Mouse (Mus musculus) CH12.LX (cell line): ENCODE results near the gene Haao. TPM values are rescaled to one million over a fixed set of nuclear protein-coding genes. Genes with fewer than 3 reads are reported as not detected.

Experiments
- DNase-seq: peaks from one replicate; pipeline ENCODE4 v3.0.0-alpha.2; 2013; ENCODE audit errors: extremely low read depth
- H3K27ac ChIP-seq: 2 replicates; pipeline ENCODE4 v1.5.1; 2012; ENCODE audit warnings: low read depth, mild to moderate bottlenecking, control low read depth, moderate library complexity; ENCODE audit not compliant: insufficient read depth
- H3K27me3 ChIP-seq: replicated peaks from 2 replicates; pipeline ENCODE3; 2012; ENCODE audit warnings: inconsistent platforms
- H3K36me3 ChIP-seq, 2 experiments: replicated peaks in 1 of 2; 2 replicates each; pipeline versions ENCODE3 to v1.6.1; 2012; ENCODE audit warnings: inconsistent platforms in 1 of 2, low read length in 1 of 2, mild to moderate bottlenecking in 1 of 2, mixed read lengths in 1 of 2, moderate library complexity in 1 of 2; ENCODE audit not compliant: control insufficient read depth in 1 of 2, insufficient read depth in 1 of 2
- H3K4me1 ChIP-seq, 2 experiments: 2 replicates each; pipeline ENCODE4 v1.6.1; 2012; ENCODE audit warnings: inconsistent platforms in 1 of 2, moderate library complexity in 1 of 2; ENCODE audit not compliant: insufficient read depth in 2 of 2, control insufficient read depth in 1 of 2
- H3K4me2 ChIP-seq: 2 replicates; pipeline ENCODE4 v1.6.1; 2012; ENCODE audit warnings: low read depth, mild to moderate bottlenecking, control low read depth; ENCODE audit not compliant: poor library complexity, insufficient read depth, severe bottlenecking
- H3K4me3 ChIP-seq, 3 experiments: fragments of 150-350 bp in 1 of 3; sonication (generic) in 1 of 3; replicated peaks in 1 of 3; 2 replicates each; pipeline versions ENCODE3 to v1.5.1; 2011 to 2012; ENCODE audit warnings: low read depth in 2 of 3, low read length in 2 of 3, mild to moderate bottlenecking in 2 of 3, moderate library complexity in 2 of 3, control low read depth in 1 of 3, improper control_type of control experiment in 1 of 3, inconsistent platforms in 1 of 3, mixed read lengths in 1 of 3; ENCODE audit not compliant: poor library complexity in 1 of 3
- H3K79me2 ChIP-seq: replicated peaks from 2 replicates; pipeline ENCODE4 v1.6.1; 2012; ENCODE audit warnings: mild to moderate bottlenecking, moderate library complexity; ENCODE audit not compliant: control insufficient read depth, poor library complexity, insufficient read depth, severe bottlenecking; ENCODE audit errors: extremely low read depth
- H3K9ac ChIP-seq: 2 replicates; pipeline ENCODE4 v1.6.1; 2012; ENCODE audit warnings: low read depth, mild to moderate bottlenecking, control low read depth, moderate library complexity; ENCODE audit not compliant: insufficient read depth
- H3K9me3 ChIP-seq: replicated peaks from 2 replicates; pipeline ENCODE3; 2012; ENCODE audit warnings: low read length, inconsistent platforms, mixed read lengths
- BHLHE40 ChIP-seq: IDR thresholded peaks from 2 replicates; pipeline ENCODE4 v1.6.1; 2011; ENCODE audit warnings: mild to moderate bottlenecking, low read depth, low read length, improper control_type of control experiment
- CHD1 ChIP-seq: IDR thresholded peaks from 2 replicates; pipeline ENCODE4 v1.6.1; 2012; ENCODE audit warnings: low read depth, low read length, improper control_type of control experiment, inconsistent platforms
- CHD2 ChIP-seq: IDR thresholded peaks from 2 replicates; pipeline ENCODE4 v1.6.1; 2011; ENCODE audit warnings: low read length, improper control_type of control experiment
- CTCF ChIP-seq, 2 experiments: IDR thresholded peaks in 1 of 2; conservative IDR thresholded peaks in 1 of 2; 2 replicates each; pipeline ENCODE4 v1.5.1; 2011 to 2012; ENCODE audit warnings: low read depth in 2 of 2, low read length in 2 of 2, improper control_type of control experiment in 1 of 2, inconsistent platforms in 1 of 2, mild to moderate bottlenecking in 1 of 2, moderate library complexity in 1 of 2
- ELF1 ChIP-seq: IDR thresholded peaks from 2 replicates; pipeline ENCODE4 v1.6.1; 2014; ENCODE audit warnings: low read depth, mild to moderate bottlenecking, inconsistent platforms, low read length, improper control_type of control experiment
- IRF4 ChIP-seq: IDR thresholded peaks from 2 replicates; pipeline ENCODE4 v1.6.1; 2014; ENCODE audit warnings: low read depth, mild to moderate bottlenecking, inconsistent platforms, low read length, improper control_type of control experiment
- JUN ChIP-seq: IDR thresholded peaks from 2 replicates; pipeline ENCODE4 v1.6.1; 2011; ENCODE audit warnings: low read depth, mild to moderate bottlenecking, low read length, improper control_type of control experiment, moderate library complexity; ENCODE audit not compliant: insufficient read depth
- JUND ChIP-seq: conservative IDR thresholded peaks from 2 replicates; pipeline ENCODE4 v1.6.1; 2011; ENCODE audit warnings: low read depth, low read length, improper control_type of control experiment
- MAZ ChIP-seq: IDR thresholded peaks from 2 replicates; pipeline ENCODE4 v1.6.1; 2012; ENCODE audit warnings: low read depth, mild to moderate bottlenecking, inconsistent platforms, low read length, improper control_type of control experiment, moderate library complexity
- MEF2A ChIP-seq: IDR thresholded peaks from 2 replicates; pipeline ENCODE4 v1.6.1; 2014; ENCODE audit warnings: low read depth, mild to moderate bottlenecking, inconsistent platforms, low read length, improper control_type of control experiment, borderline replicate concordance
- MYC ChIP-seq: IDR thresholded peaks from 2 replicates; pipeline ENCODE4 v1.6.1; 2011; ENCODE audit warnings: low read depth, mild to moderate bottlenecking, improper control_type of control experiment, low read length
- POLR2A ChIP-seq: IDR thresholded peaks from 2 replicates; pipeline ENCODE4 v1.6.1; 2011; ENCODE audit warnings: low read depth, mild to moderate bottlenecking, improper control_type of control experiment, low read length
- POLR2AphosphoS2 ChIP-seq: IDR thresholded peaks from 2 replicates; pipeline ENCODE4 v1.6.1; 2011; ENCODE audit warnings: low read depth, low read length, improper control_type of control experiment
- RAD21 ChIP-seq: IDR thresholded peaks from 2 replicates; pipeline ENCODE4 v1.6.1; 2011; ENCODE audit warnings: low read depth, mild to moderate bottlenecking, low read length, improper control_type of control experiment, moderate library complexity
- RCOR1 ChIP-seq: conservative IDR thresholded peaks from 2 replicates; pipeline ENCODE4 v1.6.1; 2012; ENCODE audit warnings: low read depth, mild to moderate bottlenecking, inconsistent platforms, low read length, improper control_type of control experiment
- SIN3A ChIP-seq: IDR thresholded peaks from 2 replicates; pipeline ENCODE4 v1.6.1; 2012; ENCODE audit warnings: low read length, improper control_type of control experiment, inconsistent platforms
- SMC3 ChIP-seq: IDR thresholded peaks from 2 replicates; pipeline ENCODE4 v1.6.1; 2011; ENCODE audit warnings: low read depth, low read length, improper control_type of control experiment
- TCF12 ChIP-seq: IDR thresholded peaks from 2 replicates; pipeline ENCODE4 v1.6.1; 2014; ENCODE audit warnings: low read depth, mild to moderate bottlenecking, inconsistent platforms, low read length, improper control_type of control experiment
- UBTF ChIP-seq: IDR thresholded peaks from 2 replicates; pipeline ENCODE4 v1.6.1; 2012; ENCODE audit warnings: low read depth, mild to moderate bottlenecking, inconsistent platforms, low read length, improper control_type of control experiment, moderate library complexity
- USF1 ChIP-seq: IDR thresholded peaks from 2 replicates; pipeline ENCODE4 v1.6.1; 2014; ENCODE audit warnings: low read depth, mild to moderate bottlenecking, inconsistent platforms, low read length, improper control_type of control experiment
- USF2 ChIP-seq: conservative IDR thresholded peaks from 2 replicates; pipeline ENCODE4 v1.6.1; 2011; ENCODE audit warnings: low read depth, low read length, improper control_type of control experiment
- ZKSCAN1 ChIP-seq: IDR thresholded peaks from 2 replicates; pipeline ENCODE4 v1.6.1; 2012; ENCODE audit warnings: low read depth, inconsistent platforms, low read length, improper control_type of control experiment, borderline replicate concordance
- ZMIZ1 ChIP-seq: IDR thresholded peaks from 2 replicates; pipeline ENCODE4 v1.6.1; 2012; ENCODE audit warnings: low read depth, mild to moderate bottlenecking, inconsistent platforms, low read length, improper control_type of control experiment
- ZNF384 ChIP-seq: IDR thresholded peaks from 2 replicates; pipeline ENCODE4 v1.6.1; 2012; ENCODE audit warnings: low read depth, low read length, improper control_type of control experiment, inconsistent platforms
- dilution Hi-C: fragments of 300-500 bp; cut with MboI; formaldehyde crosslinking; loops from 2 replicates; pipeline ENCODE4 v1.14.3; 2020; ENCODE audit warnings: low sequenced_read_pairs; ENCODE audit not compliant: extremely low pct_unique_long_range_greater_than_20kb, extremely low pct_ligation_motif_present
- in situ Hi-C: fragments of 300-500 bp; cut with MboI; formaldehyde crosslinking; loops from 3 replicates; pipeline ENCODE4 v1.14.3; 2019; ENCODE audit warnings: low sequenced_read_pairs, low pct_ligation_motif_present, low pct_unique_long_range_greater_than_20kb, mixed read lengths
- polyA plus RNA-seq: library from polyadenylated mRNA; unstranded; fragments of >175 nt; gene quantifications from 2 replicates; pipeline ENCODE4 v1.2.1, GENCODE M21; 2012; ENCODE audit warnings: low read depth; ENCODE audit not compliant: insufficient read length
- total RNA-seq, 2 experiments: library from RNA; depleted of rRNA; stranded (reverse); fragments of 300-350 nt in 1 of 2; fragments of >200 nt in 1 of 2; gene quantifications; 2 replicates each; pipeline ENCODE4 v1.2.3; 2012 to 2014

Haao gene
- total and polyA plus RNA-seq, 3 experiments: 18.6 to 30.6 (median 19.1) TPM

- Histone ChIP-seq H3K27ac (no peak overlapping the region), H3K4me1 (peaks cover 31 to 73% of the 10 kb centered on the region in 2 experiments), H3K27me3 (no peaks in the 10 kb centered on the region), H3K79me2 (no peaks in the 10 kb centered on the region; the same call in 1 of the 2 replicates), H3K4me2 (peak overlapping the region; percentile 73), H3K9me3 (no peaks in the 10 kb centered on the region), H3K4me3 (no peak overlapping the region), H3K36me3 (peaks cover 0 to 15% of the 10 kb centered on the region in 2 experiments), H3K9ac (0 out of 2 replicates have a peak overlapping the region, but pooled peaks have one; percentile 6)
- dilution Hi-C loops: no loop called here
- in situ Hi-C loops: loop anchor here (5.0 to 10.0 kb wide), 3 partner anchors 32 to 195 kb away; no protein-coding TSS in a partner anchor
- TF ChIP-seq CHD2 (0 out of 2 replicates have a peak, but pooled peaks have one; percentile 9), POLR2AphosphoS2 (no peak)
- no peak for DNase-seq
Observed at GRCm38 (mm10) chr17:83849717-83850116, 2.0 kb upstream of the Haao start.

- Histone ChIP-seq H3K4me1 (peaks cover 31 to 73% of the 10 kb centered on the region in 2 experiments), H3K27ac (peak overlapping the region; percentile 23), H3K79me2 (no peaks in the 10 kb centered on the region; the same call in 1 of the 2 replicates), H3K9me3 (no peaks in the 10 kb centered on the region), H3K9ac (no peak overlapping the region), H3K4me3 (no peak overlapping the region), H3K27me3 (no peaks in the 10 kb centered on the region), H3K36me3 (peaks cover 0 to 18% of the 10 kb centered on the region in 2 experiments), H3K4me2 (no peak overlapping the region)
- no peak for TF ChIP-seq ZMIZ1
- TF ChIP-seq POLR2AphosphoS2: no peak
- TF ChIP-seq CHD1: no peak
- no peak for TF ChIP-seq CTCF (conservative IDR thresholded peaks at IDR 0.05 in 1 of 2, IDR thresholded peaks at IDR 0.05 in 1 of 2; ENCODE audit: low read depth in 2 of 2, low read length in 2 of 2)
- TF ChIP-seq SIN3A: no peak
- no peak for TF ChIP-seq ZNF384
- DNase-seq: no peak
- dilution Hi-C loops: no loop called here
- in situ Hi-C loops: no loop called here
Observed at GRCm38 (mm10) chr17:83849081-83849675, 1.4 kb upstream of the Haao start.

- H3K27ac ChIP-seq: peak overlapping the region; percentile 23; the same call in 1 of the 2 replicates
- H3K4me1 ChIP-seq: peaks cover 31 to 74% of the 10 kb centered on the region in 2 experiments
- dilution Hi-C loops (no loop called here), in situ Hi-C loops (no loop called here)
- H3K4me2 ChIP-seq: no peak overlapping the region
- no peaks in the 10 kb centered on the region; the same call in 1 of the 2 replicates for H3K79me2 ChIP-seq
- H3K36me3 ChIP-seq: peaks cover 0 to 22% of the 10 kb centered on the region in 2 experiments
- H3K9me3 ChIP-seq: no peaks in the 10 kb centered on the region
- no peak overlapping the region for H3K4me3 ChIP-seq
- no peak overlapping the region for H3K9ac ChIP-seq
- no peaks in the 10 kb centered on the region for H3K27me3 ChIP-seq
- DNase-seq: peak; percentile 89
- TF ChIP-seq POLR2A: no peak; the same call in 1 of the 2 replicates
- no peak for TF ChIP-seq MEF2A
- no peak for TF ChIP-seq USF2
- no peak for TF ChIP-seq USF1
- no peak for TF ChIP-seq SMC3
- peak; percentile 17; the same call in 1 of the 2 replicates for TF ChIP-seq BHLHE40
- TF ChIP-seq ZKSCAN1: no peak
- no peak for TF ChIP-seq JUND
- TF ChIP-seq RAD21: no peak
- no peak for TF ChIP-seq JUN
- peak; percentile 28; the same call in 1 of the 2 replicates for TF ChIP-seq MYC
- peak; percentile 26; the same call in 1 of the 2 replicates for TF ChIP-seq ELF1
- no peak for TF ChIP-seq RCOR1
- no peak for TF ChIP-seq UBTF
- 0 out of 2 replicates have a peak, but pooled peaks have one; percentile 34 for TF ChIP-seq IRF4
- TF ChIP-seq POLR2AphosphoS2: no peak
- peak; percentile 56; the same call in 1 of the 2 replicates for TF ChIP-seq MAZ
- 0 out of 2 replicates have a peak, but pooled peaks have one; percentile 17 for TF ChIP-seq SIN3A
- peak; percentile 30; the same call in 1 of the 2 replicates for TF ChIP-seq TCF12
- TF ChIP-seq CHD2: no peak
- no peak for TF ChIP-seq ZNF384
Observed at GRCm38 (mm10) chr17:83848482-83848881, 719 bp upstream of the Haao start.
